Mouse (Mus musculus): ENCODE data around the gene Hikeshi.

DNA sequence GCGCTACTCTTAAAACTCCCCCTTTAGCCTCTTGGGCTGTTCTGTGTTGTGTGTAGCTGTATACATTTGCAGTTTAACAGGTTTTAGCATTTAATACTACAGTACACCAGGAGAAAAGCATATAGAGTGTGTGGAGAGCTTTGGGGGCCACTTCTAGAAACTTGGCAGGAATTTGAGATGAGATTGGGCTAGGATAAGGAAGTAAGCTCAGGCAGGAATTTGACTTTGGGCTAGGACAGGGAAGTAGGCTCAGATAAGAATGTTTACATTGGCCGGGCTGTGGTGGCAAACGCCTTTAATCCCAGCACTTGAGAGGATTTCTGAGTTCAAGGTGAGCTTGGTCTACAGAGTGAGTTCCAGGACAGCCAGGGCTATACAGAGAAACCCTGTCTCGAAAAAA, 8.4 kb upstream of the Hikeshi start:
- TF ChIP-seq CTCF (conservative IDR thresholded peaks at IDR 0.05; ENCODE audit: low read length) (no peak), POU5F1 (IDR thresholded peaks at IDR 0.05; ENCODE audit: borderline replicate concordance, low read length) (no peak), NANOG (IDR thresholded peaks at IDR 0.05; ENCODE audit: borderline replicate concordance, low read length) (no peak)
